Mouse (Mus musculus): ENCODE measurements around the gene Fblim1.
"Not testable (repeated sequence)": the region's sequence is repeated elsewhere in the genome, so short reads cannot be mapped to it uniquely, and the experiment has no call there.

Fblim1 gene

GRCm38 (mm10) chr4:141573359-141573966 is 32.4 kb downstream of the Fblim1 start:
- Histone ChIP-seq H3K9me3 (ENCODE audit: low read length) (no peaks in the 10 kb centered on the region), H3K4me3 (replicated peaks; ENCODE audit: low read length) (peak overlapping the region; percentile 75), H3K27me3 (ENCODE audit: insufficient read depth, low read length) (no peaks in the 10 kb centered on the region), H3K4me1 (replicated peaks; ENCODE audit: low read depth, low read length) (peaks cover 83% of the 10 kb centered on the region), H3K36me3 (ENCODE audit: insufficient read depth, low read length) (peaks cover 20% of the 10 kb centered on the region)
- TF ChIP-seq NANOG (IDR thresholded peaks at IDR 0.05; ENCODE audit: borderline replicate concordance, low read length) (no peak), POU5F1 (IDR thresholded peaks at IDR 0.05; ENCODE audit: borderline replicate concordance, low read length) (no peak), CTCF (conservative IDR thresholded peaks at IDR 0.05; ENCODE audit: low read length) (no peak)

GRCm38 (mm10) chr4:141572668-141573358 is 33.1 kb downstream of the Fblim1 start:
- Histone ChIP-seq H3K4me1 (replicated peaks; ENCODE audit: low read depth, low read length) (peaks cover 86% of the 10 kb centered on the region), H3K9me3 (ENCODE audit: low read length) (no peaks in the 10 kb centered on the region), H3K27me3 (ENCODE audit: insufficient read depth, low read length) (no peaks in the 10 kb centered on the region), H3K4me3 (replicated peaks; ENCODE audit: low read length) (peak overlapping the region; percentile 75), H3K36me3 (ENCODE audit: insufficient read depth, low read length) (peaks cover 19% of the 10 kb centered on the region)
- TF ChIP-seq POU5F1 (IDR thresholded peaks at IDR 0.05; ENCODE audit: borderline replicate concordance, low read length) (no peak), NANOG (IDR thresholded peaks at IDR 0.05; ENCODE audit: borderline replicate concordance, low read length) (no peak), CTCF (conservative IDR thresholded peaks at IDR 0.05; ENCODE audit: low read length) (no peak)

GRCm38 (mm10) chr4:141571934-141572333 is 34.0 kb downstream of the Fblim1 start:
- peak overlapping the region; percentile 75 for H3K4me3 ChIP-seq (replicated peaks; ENCODE audit: low read length)
- H3K36me3 ChIP-seq (ENCODE audit: insufficient read depth, low read length), result peaks cover 17% of the 10 kb centered on the region
- H3K9me3 ChIP-seq (ENCODE audit: low read length), result no peaks in the 10 kb centered on the region
- peaks cover 86% of the 10 kb centered on the region for H3K4me1 ChIP-seq (replicated peaks; ENCODE audit: low read depth, low read length)
- TF ChIP-seq POU5F1 (IDR thresholded peaks at IDR 0.05; ENCODE audit: borderline replicate concordance, low read length) (no peak), NANOG (IDR thresholded peaks at IDR 0.05; ENCODE audit: borderline replicate concordance, low read length) (no peak), CTCF (conservative IDR thresholded peaks at IDR 0.05; ENCODE audit: low read length) (no peak)
- no peaks in the 10 kb centered on the region for H3K27me3 ChIP-seq (ENCODE audit: insufficient read depth, low read length)

- Histone ChIP-seq H3K4me1 (replicated peaks; ENCODE audit: low read depth, low read length) (peaks cover 86% of the 10 kb centered on the region), H3K36me3 (ENCODE audit: insufficient read depth, low read length) (peaks cover 13% of the 10 kb centered on the region), H3K9me3 (ENCODE audit: low read length) (no peaks in the 10 kb centered on the region), H3K27me3 (ENCODE audit: insufficient read depth, low read length) (no peaks in the 10 kb centered on the region), H3K4me3 (replicated peaks; ENCODE audit: low read length) (peak overlapping the region; percentile 75)
- TF ChIP-seq NANOG (IDR thresholded peaks at IDR 0.05; ENCODE audit: borderline replicate concordance, low read length), result no peak
- TF ChIP-seq POU5F1 (IDR thresholded peaks at IDR 0.05; ENCODE audit: borderline replicate concordance, low read length), result no peak
- no peak for TF ChIP-seq CTCF (conservative IDR thresholded peaks at IDR 0.05; ENCODE audit: low read length)
These were observed 34.6 kb downstream of the Fblim1 start for GRCm38 (mm10) chr4:141571337-141571739.

GRCm38 (mm10) chr4:141570821-141571220 is 35.1 kb downstream of the Fblim1 start:
- no peaks in the 10 kb centered on the region for H3K9me3 ChIP-seq (ENCODE audit: low read length)
- peak overlapping the region; percentile 75 for H3K4me3 ChIP-seq (replicated peaks; ENCODE audit: low read length)

GRCm38 (mm10) chr4:141570004-141570403 is 35.9 kb downstream of the Fblim1 start:
- peak overlapping the region; percentile 52 for H3K4me3 ChIP-seq (replicated peaks; ENCODE audit: low read length)
- TF ChIP-seq POU5F1 (IDR thresholded peaks at IDR 0.05; ENCODE audit: borderline replicate concordance, low read length), result no peak
- peaks cover 13% of the 10 kb centered on the region for H3K36me3 ChIP-seq (ENCODE audit: insufficient read depth, low read length)
- peaks cover 81% of the 10 kb centered on the region for H3K4me1 ChIP-seq (replicated peaks; ENCODE audit: low read depth, low read length)
- no peaks in the 10 kb centered on the region for H3K9me3 ChIP-seq (ENCODE audit: low read length)
- no peaks in the 10 kb centered on the region for H3K27me3 ChIP-seq (ENCODE audit: insufficient read depth, low read length)

More at GRCm38 (mm10) chr4:141570821-141571220, 35.1 kb downstream of the Fblim1 start:
- Histone ChIP-seq H3K27me3 (ENCODE audit: insufficient read depth, low read length) (no peaks in the 10 kb centered on the region), H3K4me1 (replicated peaks; ENCODE audit: low read depth, low read length) (peaks cover 86% of the 10 kb centered on the region), H3K36me3 (ENCODE audit: insufficient read depth, low read length) (peaks cover 13% of the 10 kb centered on the region)
- no peak for TF ChIP-seq POU5F1 (IDR thresholded peaks at IDR 0.05; ENCODE audit: borderline replicate concordance, low read length)
- TF ChIP-seq NANOG (IDR thresholded peaks at IDR 0.05; ENCODE audit: borderline replicate concordance, low read length), result no peak
- TF ChIP-seq CTCF (conservative IDR thresholded peaks at IDR 0.05; ENCODE audit: low read length), result no peak

- Histone ChIP-seq H3K4me1 (replicated peaks; ENCODE audit: low read depth, low read length) (peaks cover 77% of the 10 kb centered on the region), H3K4me3 (replicated peaks; ENCODE audit: low read length) (no peak overlapping the region), H3K36me3 (ENCODE audit: insufficient read depth, low read length) (peaks cover 13% of the 10 kb centered on the region), H3K9me3 (ENCODE audit: low read length) (no peaks in the 10 kb centered on the region), H3K27me3 (ENCODE audit: insufficient read depth, low read length) (no peaks in the 10 kb centered on the region)
- TF ChIP-seq POU5F1 (IDR thresholded peaks at IDR 0.05; ENCODE audit: borderline replicate concordance, low read length) (no peak), CTCF (conservative IDR thresholded peaks at IDR 0.05; ENCODE audit: low read length) (no peak), NANOG (IDR thresholded peaks at IDR 0.05; ENCODE audit: borderline replicate concordance, low read length) (no peak)
These were observed 36.9 kb downstream of the Fblim1 start for GRCm38 (mm10) chr4:141568966-141569365.

- Histone ChIP-seq H3K4me3 (replicated peaks; ENCODE audit: low read length) (peak overlapping the region; percentile 49; the same call in 1 of the 2 replicates), H3K36me3 (ENCODE audit: insufficient read depth, low read length) (peaks cover 20% of the 10 kb centered on the region), H3K4me1 (replicated peaks; ENCODE audit: low read depth, low read length) (peaks cover 77% of the 10 kb centered on the region)
- not testable (repeated sequence) for H3K9me3 ChIP-seq (ENCODE audit: low read length); H3K27me3 ChIP-seq (ENCODE audit: insufficient read depth, low read length)
These were observed 38.7 kb downstream of the Fblim1 start for GRCm38 (mm10) chr4:141567174-141567573.

GRCm38 (mm10) chr4:141566187-141566586 is 39.7 kb downstream of the Fblim1 start:
- TF ChIP-seq CTCF (conservative IDR thresholded peaks at IDR 0.05; ENCODE audit: low read length) (no peak), POU5F1 (IDR thresholded peaks at IDR 0.05; ENCODE audit: borderline replicate concordance, low read length) (no peak), NANOG (IDR thresholded peaks at IDR 0.05; ENCODE audit: borderline replicate concordance, low read length) (no peak)
- Histone ChIP-seq H3K9me3 (ENCODE audit: low read length) (no peaks in the 10 kb centered on the region), H3K27me3 (ENCODE audit: insufficient read depth, low read length) (no peaks in the 10 kb centered on the region), H3K36me3 (ENCODE audit: insufficient read depth, low read length) (peaks cover 24% of the 10 kb centered on the region), H3K4me3 (replicated peaks; ENCODE audit: low read length) (peak overlapping the region; percentile 49), H3K4me1 (replicated peaks; ENCODE audit: low read depth, low read length) (peaks cover 78% of the 10 kb centered on the region)

Measured in E14TG2a.4 (cell line).